Mouse (Mus musculus) monocyte, adult 59 days (primary cell): Measurements from ENCODE around the gene Olfr690. TPM values are rescaled to one million over a fixed set of nuclear protein-coding genes. Genes with fewer than 3 reads are reported as not detected.

Experiments used
- total RNA-seq, 2 experiments: library from RNA; stranded (reverse); gene quantifications; one replicate each; pipeline ENCODE4 v1.2.4; 2023

The Olfr690 gene
- total RNA-seq = not detected

GRCm38 (mm10) chr7:105334004-105334403, at the start of gene Olfr690:
Gene Olfr690 (minus strand): TSS chr7:105334104.

GRCm38 (mm10) chr7:105374866-105375265, 41.0 kb upstream of the Olfr690 start, which contains the start of gene Gm5901:
Gene Gm5901 (plus strand): TSS chr7:105375038.

GRCm38 (mm10) chr7:105367930-105368329, 34.0 kb upstream of the Olfr690 start, which contains the start of gene Olfr692:
Gene Olfr692 (plus strand): TSS chr7:105368230.

GRCm38 (mm10) chr7:105342170-105342569, 8.3 kb upstream of the Olfr690 start, which contains the start of gene Olfr691:
Gene Olfr691 (minus strand): TSS chr7:105342270.

GRCm38 (mm10) chr7:105310865-105311264, 23.0 kb downstream of the Olfr690 start, which contains the start of gene Olfr689:
Gene Olfr689 (plus strand): TSS chr7:105311165.

GRCm38 (mm10) chr7:105287795-105288194, 46.1 kb downstream of the Olfr690 start, which contains the start of gene Olfr688:
Gene Olfr688 (plus strand): TSS chr7:105288095.

Other genes starting within 250 kb of the Olfr690 start
- not detected for gene Olfr680-ps1, start 241.3 kb downstream of the Olfr690 start, total RNA-seq
- gene Olfr681, start 217.3 kb downstream of the Olfr690 start, total RNA-seq = not detected
- gene Olfr683, start 187.1 kb downstream of the Olfr690 start, total RNA-seq = not detected
- not detected for gene Olfr684, start 170.5 kb downstream of the Olfr690 start, total RNA-seq
- not detected for gene Olfr685, start 148.1 kb downstream of the Olfr690 start, total RNA-seq
- gene Olfr686, start 126.6 kb downstream of the Olfr690 start, total RNA-seq = not detected
- not detected for gene Olfr688, start 46.0 kb downstream of the Olfr690 start, total RNA-seq
- not detected for gene Olfr689, start 22.9 kb downstream of the Olfr690 start, total RNA-seq
- not detected for gene Olfr691, start 8.2 kb upstream of the Olfr690 start, total RNA-seq
- gene Olfr692, start 34.1 kb upstream of the Olfr690 start, total RNA-seq = not detected
- not detected for gene Gm5901, start 40.9 kb upstream of the Olfr690 start, total RNA-seq
- gene Fam160a2, start 66.0 kb upstream of the Olfr690 start, total RNA-seq = 10 to 100 TPM; 56.3 to 63.1 TPM
- not detected for gene Cnga4, start 70.5 kb upstream of the Olfr690 start, total RNA-seq
- gene Cckbr, start 91.6 kb upstream of the Olfr690 start, total RNA-seq = not detected
- gene Cavin3, start 148.2 kb upstream of the Olfr690 start, total RNA-seq = under 1 TPM in 1 of 2 experiments, not detected in 1; 0.30 TPM
- 10 to 100 TPM; 16.4 to 19.5 TPM for gene Smpd1, start 220.3 kb upstream of the Olfr690 start, total RNA-seq
- gene Apbb1, start 247.5 kb upstream of the Olfr690 start, total RNA-seq = 1 to 10 TPM; 3.2 to 3.6 TPM